In genomic region chr2:145833341-145833740, GRCm38 (mm10) we compare ENCODE assay signal across 8 mouse cellular contexts.
A peak's percentile ranks its signal among the peaks of the same experiment; 100 is the strongest.
DNase-seq lines count a peak whose midpoint lies in the region; ATAC-seq and TF ChIP-seq lines count a peak whose summit lies in the region.
"Had no signal": no experiment of that assay in that cellular context is flagged by ENCODE, and none has a peak within 500 bp of the region (broad histone marks: within the 10 kb centered on the region; RNA-seq: fewer than 3 reads in every experiment).

No protein-coding gene starts in this region.

- H3K27me3 ChIP-seq in heart, postnatal 0 days (ENCODE audit: control insufficient read depth, insufficient read depth, low read length) = no peaks in the 10 kb centered on the region
- no peaks in the 10 kb centered on the region for H3K27me3 ChIP-seq in intestine, postnatal 0 days (replicated peaks; ENCODE audit: control insufficient read depth, insufficient read depth, low read length)

- no peak for TF ChIP-seq CTCF in heart, postnatal 0 days (IDR thresholded peaks at IDR 0.05; ENCODE audit: low read depth)
- TF ChIP-seq CTCF in intestine, postnatal 0 days (IDR thresholded peaks at IDR 0.05; ENCODE audit: low read depth) = no peak

- H3K9me3 ChIP-seq in heart, postnatal 0 days (replicated peaks; ENCODE audit: control insufficient read depth, low read length) = no peaks in the 10 kb centered on the region
- H3K9me3 ChIP-seq in intestine, postnatal 0 days (ENCODE audit: control insufficient read depth) = no peaks in the 10 kb centered on the region

- peak overlapping the region; percentile 56 for H3K27ac ChIP-seq in heart, postnatal 0 days (ENCODE audit: low read depth)
- 0 out of 2 replicates have a peak overlapping the region, but pooled peaks have one; percentile 2 for H3K27ac ChIP-seq in intestine, postnatal 0 days (ENCODE audit: low read depth, low read length)

- ATAC-seq in heart, postnatal 0 days (ENCODE audit: insufficient read depth, low read depth) = no peak
- ATAC-seq in intestine, postnatal 0 days = no peak

- WGBS in heart, postnatal 0 days = 69% methylated on average over 3 of the region's 3 CpGs
- WGBS in intestine, postnatal 0 days = 65% methylated on average over 3 of the region's 3 CpGs

- no peak for DNase-seq in heart, postnatal 0 days (ENCODE audit: low spot score)
- DNase-seq in heart, adult 11 months = no peak
- DNase-seq in MN1 (ENCODE audit: low spot score) = peak; percentile 10
- DNase-seq in brain, adult 2 months (ENCODE audit: low read depth, low spot score) = peak; percentile 65
- no peak for DNase-seq in urinary bladder, postnatal 10 days (ENCODE audit: low spot score)
- DNase-seq in thymus, postnatal 36 days = no peak
- DNase-seq: lung, postnatal 10 days had no signal

- no peak overlapping the region for H3K9ac ChIP-seq in heart, postnatal 0 days (replicated peaks; ENCODE audit: low read depth, low read length)
- H3K9ac ChIP-seq in intestine, postnatal 0 days (ENCODE audit: low read depth, low read length) = no peak overlapping the region

- H3K4me2 ChIP-seq in heart, postnatal 0 days (ENCODE audit: low read depth, low read length) = no peak overlapping the region
- no peak overlapping the region for H3K4me2 ChIP-seq in intestine, postnatal 0 days (replicated peaks; ENCODE audit: low read depth)

- H3K4me3 ChIP-seq in heart, postnatal 0 days (ENCODE audit: low read depth, low read length) = no peak overlapping the region
- no peak overlapping the region for H3K4me3 ChIP-seq in intestine, postnatal 0 days (ENCODE audit: low read depth, low read length)

- no peak for TF ChIP-seq EP300 in heart, postnatal 0 days (IDR thresholded peaks at IDR 0.05; ENCODE audit: low read depth)

- no peaks in the 10 kb centered on the region; the same call in 1 of the 2 replicates for H3K36me3 ChIP-seq in heart, postnatal 0 days (replicated peaks; ENCODE audit: control insufficient read depth, insufficient read depth, low read length)
- H3K36me3 ChIP-seq in intestine, postnatal 0 days (ENCODE audit: control insufficient read depth, insufficient read depth) = no peaks in the 10 kb centered on the region

- H3K4me1 ChIP-seq in heart, postnatal 0 days (ENCODE audit: control insufficient read depth, insufficient read depth) = peaks cover 9% of the 10 kb centered on the region
- H3K4me1 ChIP-seq in intestine, postnatal 0 days (replicated peaks; ENCODE audit: control insufficient read depth, insufficient read depth, low read length) = peaks cover 13% of the 10 kb centered on the region; the same call in 1 of the 2 replicates

Comparison
In these comparisons a context has a peak if more than half of its experiments do, and no peak if none do; other contexts are left out.
1. DNase-seq: peak in MN1 (single experiment) and brain, adult 2 months (single experiment); none in heart, postnatal 0 days (single experiment), heart, adult 11 months (single experiment), urinary bladder, postnatal 10 days (single experiment) and thymus, postnatal 36 days (0 of 2).